Mouse (Mus musculus): ENCODE measurements around the gene Ube4a.

GRCm38 (mm10) chr9:44911365-44911764 lies 54.0 kb downstream of the Ube4a start:
- TF ChIP-seq CTCF (IDR thresholded peaks at IDR 0.05; ENCODE audit: low read depth) (no peak), EP300 (optimal IDR thresholded peaks at IDR 0.05) (no peak)
